Mouse (Mus musculus): ENCODE results near the gene Csf3r. TPM values are rescaled to one million over a fixed set of nuclear protein-coding genes. Genes with fewer than 3 reads are reported as not detected.
"Not testable (repeated sequence)": the region's sequence is repeated elsewhere in the genome, so short reads cannot be mapped to it uniquely, and the experiment has no call there.

The Csf3r gene
- total RNA-seq (2021): under 1 TPM; 0.84 to 0.91 TPM

DNA sequence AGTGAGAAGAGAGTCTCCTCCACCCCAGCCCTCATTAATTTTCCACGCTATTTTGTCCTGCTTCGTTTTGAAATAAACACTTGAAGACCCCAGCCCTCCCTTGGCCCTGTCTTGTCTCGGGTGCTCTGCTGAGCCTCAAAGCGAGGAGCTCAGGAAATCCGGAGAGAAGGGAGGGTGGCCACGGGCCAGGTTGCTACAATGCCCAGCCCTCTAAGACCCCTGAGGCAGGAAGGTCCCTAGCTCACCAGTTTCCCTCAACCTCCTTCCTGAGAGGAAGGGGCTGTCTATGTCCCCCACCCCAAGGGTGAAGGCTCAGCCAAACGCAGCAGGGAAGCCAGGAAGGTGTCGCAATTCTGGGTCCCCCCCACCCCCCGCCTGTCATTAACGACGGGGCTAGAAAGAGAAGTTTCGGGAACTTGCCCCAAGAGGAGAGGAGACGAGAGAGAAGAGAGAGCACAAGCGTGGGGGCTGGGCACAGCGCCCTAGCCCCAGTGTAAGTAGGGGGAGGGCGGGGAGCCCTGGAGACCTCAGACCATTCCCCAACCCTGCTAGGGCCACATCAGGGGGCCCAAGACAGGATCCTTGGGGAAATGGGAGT lies at the start of gene Csf3r:
Gene Csf3r, plus strand, starts transcription at position 248 of the 598 bp plus-strand sequence.
- DNase-seq (ENCODE audit: low spot score): no peak
- intact Hi-C loops (cut with DNase I): no loop called here

DNA sequence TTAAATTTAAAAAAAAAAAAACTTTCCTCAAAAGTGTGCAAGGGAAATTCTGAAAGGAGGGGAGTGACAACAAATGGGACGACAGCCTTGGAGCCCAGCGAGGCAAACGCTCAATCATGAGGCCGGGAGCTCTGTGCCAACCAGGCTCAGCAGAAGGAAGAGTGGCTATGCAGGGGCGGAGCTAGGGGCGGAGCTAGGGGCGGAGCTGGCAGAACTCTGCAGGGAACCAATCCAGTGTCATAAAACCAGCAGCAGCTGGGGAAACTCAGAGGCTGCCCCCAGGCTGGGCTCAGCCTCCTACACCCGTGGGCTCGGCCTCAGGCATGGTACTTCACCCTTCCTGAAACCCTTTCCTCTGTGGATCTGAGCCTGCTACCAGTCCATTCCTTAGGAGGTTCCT lies 46.6 kb upstream of the Csf3r start:
- DNase-seq (ENCODE audit: low spot score): no peak
- intact Hi-C loops (cut with DNase I): no loop called here

- no peak for DNase-seq (ENCODE audit: low spot score)
- intact Hi-C loops (cut with DNase I): no loop called here
Measured at GRCm38 (mm10) chr4:125983279-125983678, 41.1 kb upstream of the Csf3r start.

DNA sequence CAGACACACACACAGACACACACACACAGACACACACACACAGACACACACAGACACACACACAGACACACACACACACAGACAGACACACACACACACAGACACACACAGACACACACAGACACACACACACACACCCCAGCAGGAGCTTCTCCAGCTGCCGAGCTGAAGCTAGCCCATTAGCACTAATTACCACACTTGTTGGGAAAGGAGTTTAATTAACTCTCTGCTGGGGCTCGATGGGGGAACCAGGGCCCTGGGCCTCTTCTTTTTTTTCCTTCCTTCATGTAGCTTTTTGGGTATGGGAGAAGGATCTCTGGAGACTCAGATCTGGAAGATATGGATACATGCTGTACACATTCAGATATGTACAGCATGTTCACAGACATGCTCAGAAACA lies 38.6 kb upstream of the Csf3r start:
- DNase-seq (ENCODE audit: low spot score); intact Hi-C loops (cut with DNase I): not testable (repeated sequence)

DNA sequence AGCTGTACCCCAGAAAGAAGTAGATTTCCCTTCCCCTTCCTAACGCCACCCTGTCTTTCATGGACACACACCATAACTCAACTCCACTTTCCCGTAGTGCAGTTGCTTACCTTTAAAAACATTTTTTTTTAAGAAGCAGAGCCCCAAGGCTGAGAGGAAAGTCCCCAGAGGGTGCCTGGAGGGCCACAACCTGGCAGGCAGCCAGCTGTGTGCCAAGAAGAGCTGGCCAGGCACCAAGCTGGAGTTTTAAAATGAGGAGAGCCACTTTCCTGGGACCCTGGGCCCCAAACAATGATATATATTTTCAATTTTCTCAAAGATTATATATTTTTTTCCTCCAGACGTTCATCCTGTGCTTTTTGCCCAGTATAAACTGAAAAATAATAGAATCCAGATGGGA lies 37.3 kb upstream of the Csf3r start:
- intact Hi-C loops (cut with DNase I): no loop called here
- DNase-seq (ENCODE audit: low spot score): no peak

DNA sequence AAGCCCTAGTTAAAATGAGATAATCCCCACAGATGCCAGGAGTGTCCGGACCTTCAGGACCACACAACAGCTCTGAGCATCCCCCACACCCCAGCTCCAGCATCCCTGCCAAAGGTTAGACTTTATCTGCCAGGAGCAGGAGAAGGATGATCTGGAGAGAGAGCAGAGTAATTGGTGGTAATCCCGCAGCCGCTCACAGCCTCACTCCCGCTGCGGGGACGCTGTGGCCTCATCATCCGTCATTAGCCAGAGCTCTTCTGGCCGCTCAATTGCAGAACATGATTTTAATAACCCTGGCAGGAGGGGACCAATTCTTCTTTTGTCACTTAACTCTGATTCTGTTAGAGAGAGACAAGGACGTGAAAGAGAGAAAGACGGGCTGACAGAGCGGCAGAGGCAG lies 35.3 kb upstream of the Csf3r start:
- DNase-seq (ENCODE audit: low spot score): no peak
- intact Hi-C loops (cut with DNase I): no loop called here

- no peak for DNase-seq (ENCODE audit: low spot score)
- intact Hi-C loops (cut with DNase I): no loop called here
Measured at GRCm38 (mm10) chr4:125990143-125990542, 34.2 kb upstream of the Csf3r start.

- intact Hi-C loops (cut with DNase I): no loop called here
- DNase-seq (ENCODE audit: low spot score): no peak
Measured at GRCm38 (mm10) chr4:125992206-125992605, 32.1 kb upstream of the Csf3r start.

DNA sequence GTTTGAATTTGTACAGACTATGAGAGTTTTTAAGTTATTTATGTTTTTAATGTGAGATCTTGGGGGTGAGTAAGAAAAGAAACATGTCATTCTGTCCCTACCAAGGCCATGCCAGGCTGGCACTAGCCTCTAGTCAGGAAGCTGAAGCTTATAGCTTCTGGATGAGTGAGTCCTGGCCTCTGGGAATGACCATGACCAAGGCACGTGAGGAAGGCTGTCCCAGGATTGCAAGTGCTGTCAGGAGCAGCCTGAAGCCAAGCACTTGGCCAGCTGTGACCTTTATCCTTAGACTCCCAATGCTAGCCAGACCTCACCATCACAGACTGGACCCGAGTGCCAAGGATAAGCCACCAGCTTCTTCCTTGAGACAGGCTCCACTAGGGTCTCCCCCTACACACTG lies 31.4 kb upstream of the Csf3r start:
- no peak for DNase-seq (ENCODE audit: low spot score)
- intact Hi-C loops (cut with DNase I): no loop called here

DNA sequence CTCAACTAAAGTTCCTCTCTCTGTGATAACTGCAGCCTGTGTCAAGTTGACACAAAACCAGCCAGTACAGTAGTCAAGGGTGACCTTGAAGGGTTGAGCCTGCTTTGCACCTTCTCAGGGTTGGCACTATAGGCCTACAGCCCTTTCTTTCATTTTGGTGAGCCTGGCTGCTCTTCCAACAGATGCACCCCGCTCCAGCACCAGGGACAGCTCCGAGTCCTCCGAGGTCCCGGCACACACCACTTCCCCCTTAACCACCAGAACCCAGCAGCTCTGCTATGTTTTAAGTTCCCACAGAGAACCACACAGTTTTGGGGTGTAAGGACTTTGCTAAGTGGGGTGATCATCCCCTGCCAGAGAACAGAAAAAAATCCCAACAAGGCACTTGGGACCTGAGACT lies 27.8 kb upstream of the Csf3r start:
- intact Hi-C loops (cut with DNase I): no loop called here
- no peak for DNase-seq (ENCODE audit: low spot score)

GRCm38 (mm10) chr4:125997826-125998225 lies 26.5 kb upstream of the Csf3r start:
- intact Hi-C loops (cut with DNase I): no loop called here
- DNase-seq (ENCODE audit: low spot score): no peak

- DNase-seq (ENCODE audit: low spot score): no peak
- intact Hi-C loops (cut with DNase I): no loop called here
Measured at GRCm38 (mm10) chr4:126001311-126002199, 22.8 kb upstream of the Csf3r start.

DNA sequence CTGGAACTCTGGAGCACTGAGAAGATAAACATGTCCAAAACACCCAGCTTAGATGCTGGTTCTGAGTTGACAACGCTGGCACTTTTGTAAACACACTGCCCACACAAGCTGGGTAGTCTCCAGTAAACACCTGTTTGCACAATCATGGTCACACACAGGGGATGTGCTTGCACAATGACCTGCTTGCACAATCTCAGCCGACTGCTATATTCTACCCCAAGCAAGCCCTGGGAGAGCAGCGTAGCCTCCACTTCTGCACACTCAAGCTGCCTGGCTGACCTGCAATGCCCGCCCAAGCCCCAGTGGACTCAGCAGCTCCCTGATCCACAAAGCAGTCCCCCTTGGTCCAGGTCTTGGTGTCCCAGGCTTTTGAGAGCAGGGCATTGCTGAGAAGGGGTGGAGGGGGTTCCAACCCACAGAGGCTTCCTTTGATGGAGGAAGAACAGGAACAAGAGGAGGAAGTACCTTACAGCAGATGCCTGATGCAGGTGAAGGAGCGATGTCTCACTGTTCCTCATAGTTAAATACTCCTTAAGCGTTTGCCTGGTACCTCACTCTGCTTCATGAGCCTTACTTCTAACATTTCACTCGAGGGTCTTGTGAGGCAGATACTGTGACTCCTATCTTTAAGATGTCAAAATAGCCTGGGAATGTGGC lies 6.5 kb upstream of the Csf3r start:
- intact Hi-C loops (cut with DNase I): no loop called here
- no peak for DNase-seq (ENCODE audit: low spot score)

GRCm38 (mm10) chr4:126018966-126019538 lies 5.3 kb upstream of the Csf3r start:
- intact Hi-C loops (cut with DNase I): no loop called here
- DNase-seq (ENCODE audit: low spot score): no peak

DNA sequence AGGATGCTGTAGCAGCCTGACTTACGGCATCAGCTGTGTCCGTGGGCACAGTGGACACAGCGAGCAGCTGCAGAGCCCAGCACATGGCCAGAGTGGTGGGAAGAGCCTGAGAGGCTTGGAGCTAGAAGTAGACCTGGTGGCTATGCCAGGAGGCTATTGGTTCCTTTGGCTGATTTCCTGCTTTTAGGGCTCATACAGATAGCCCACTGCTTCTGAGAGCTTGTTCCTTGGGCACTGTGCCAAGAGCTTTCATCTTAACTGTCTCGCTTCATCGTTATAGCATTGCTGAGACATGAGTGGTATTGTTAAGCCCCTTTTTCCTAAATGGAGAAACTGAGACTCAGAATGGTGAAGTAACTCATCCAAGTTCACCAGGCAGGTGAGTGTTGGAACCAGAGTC lies 1.5 kb downstream of the Csf3r start:
- intact Hi-C loops (cut with DNase I): no loop called here
- no peak for DNase-seq (ENCODE audit: low spot score)

DNA sequence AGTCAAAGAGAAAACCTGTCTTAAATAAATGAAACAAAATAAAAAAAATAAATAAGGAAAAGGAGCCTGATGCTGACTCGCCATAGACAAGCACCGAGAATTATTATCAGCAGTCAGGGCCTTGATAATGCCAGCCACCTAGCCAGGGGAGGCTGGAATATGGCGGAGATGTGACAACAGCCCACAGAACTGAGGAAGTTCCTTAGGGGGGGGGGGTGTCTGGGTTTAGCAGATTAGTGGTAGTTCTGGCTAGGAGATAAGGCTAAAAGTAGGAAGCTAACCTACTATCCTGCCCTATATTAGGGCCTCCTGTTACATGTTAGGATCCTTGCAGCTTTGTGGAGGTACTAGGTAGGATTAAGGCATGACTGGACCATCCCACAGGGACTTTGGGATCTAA lies 3.6 kb downstream of the Csf3r start:
- DNase-seq (ENCODE audit: low spot score): no peak
- intact Hi-C loops (cut with DNase I): no loop called here

DNA sequence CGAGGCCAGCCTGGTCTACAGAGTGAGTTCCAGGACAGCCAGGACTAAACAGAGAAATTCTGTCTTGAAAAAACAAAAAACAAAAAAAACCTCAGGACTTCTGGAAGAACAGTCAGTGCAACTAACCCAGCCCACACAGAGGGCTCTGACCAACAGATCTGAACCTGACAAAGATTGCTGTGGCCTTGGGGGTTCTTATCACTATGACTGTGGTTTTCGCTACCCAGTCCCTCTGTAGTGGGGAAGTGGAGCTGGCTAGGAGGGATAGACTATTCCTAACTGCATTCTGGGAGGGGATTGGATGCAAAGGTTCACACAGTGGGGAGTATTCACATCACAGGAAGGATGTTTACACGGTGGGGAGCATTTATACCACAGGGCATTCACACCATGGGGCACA lies 4.7 kb downstream of the Csf3r start:
- intact Hi-C loops (cut with DNase I): no loop called here
- DNase-seq (ENCODE audit: low spot score): no peak

DNA sequence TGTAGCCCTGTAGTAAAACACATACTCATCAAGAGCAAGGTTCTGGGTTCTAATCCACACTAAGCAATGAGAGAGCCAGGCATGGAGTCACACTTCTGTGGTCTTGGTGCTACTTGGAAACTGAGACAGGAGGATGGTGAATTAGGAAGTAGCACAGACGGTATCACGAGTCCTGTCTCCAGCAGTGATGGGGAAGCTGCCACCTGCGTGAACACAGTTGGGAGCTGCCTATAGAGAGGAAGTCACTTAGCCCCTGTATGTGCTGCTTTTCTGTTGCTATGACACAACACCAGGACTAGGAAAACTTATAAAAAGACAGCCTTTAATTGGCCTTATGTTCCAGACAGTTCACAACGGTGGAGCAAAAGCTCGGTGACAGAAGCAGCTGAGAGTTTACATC lies 6.4 kb downstream of the Csf3r start:
- DNase-seq (ENCODE audit: low spot score): no peak
- intact Hi-C loops (cut with DNase I): no loop called here

DNA sequence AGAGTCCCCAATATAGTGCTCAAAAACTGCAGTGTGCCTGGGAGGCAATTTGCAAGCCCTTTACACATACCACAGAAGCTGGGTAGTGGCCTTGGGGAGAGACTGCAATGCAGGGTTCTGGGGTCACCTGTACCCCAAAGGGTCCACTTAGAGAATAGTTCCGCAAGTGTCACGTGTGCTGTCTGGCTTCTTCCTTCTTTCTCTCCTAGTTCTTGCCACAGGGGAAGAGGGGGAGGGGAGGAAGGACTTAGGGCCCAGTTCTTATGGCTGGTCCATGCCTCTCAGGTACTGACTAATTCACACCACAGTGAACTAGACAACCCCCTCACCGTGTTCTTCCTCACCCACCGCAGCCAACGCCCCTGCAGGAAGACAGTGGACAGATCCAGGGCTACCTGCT lies 11.1 kb downstream of the Csf3r start:
- DNase-seq (ENCODE audit: low spot score): no peak
- intact Hi-C loops (cut with DNase I): no loop called here

DNA sequence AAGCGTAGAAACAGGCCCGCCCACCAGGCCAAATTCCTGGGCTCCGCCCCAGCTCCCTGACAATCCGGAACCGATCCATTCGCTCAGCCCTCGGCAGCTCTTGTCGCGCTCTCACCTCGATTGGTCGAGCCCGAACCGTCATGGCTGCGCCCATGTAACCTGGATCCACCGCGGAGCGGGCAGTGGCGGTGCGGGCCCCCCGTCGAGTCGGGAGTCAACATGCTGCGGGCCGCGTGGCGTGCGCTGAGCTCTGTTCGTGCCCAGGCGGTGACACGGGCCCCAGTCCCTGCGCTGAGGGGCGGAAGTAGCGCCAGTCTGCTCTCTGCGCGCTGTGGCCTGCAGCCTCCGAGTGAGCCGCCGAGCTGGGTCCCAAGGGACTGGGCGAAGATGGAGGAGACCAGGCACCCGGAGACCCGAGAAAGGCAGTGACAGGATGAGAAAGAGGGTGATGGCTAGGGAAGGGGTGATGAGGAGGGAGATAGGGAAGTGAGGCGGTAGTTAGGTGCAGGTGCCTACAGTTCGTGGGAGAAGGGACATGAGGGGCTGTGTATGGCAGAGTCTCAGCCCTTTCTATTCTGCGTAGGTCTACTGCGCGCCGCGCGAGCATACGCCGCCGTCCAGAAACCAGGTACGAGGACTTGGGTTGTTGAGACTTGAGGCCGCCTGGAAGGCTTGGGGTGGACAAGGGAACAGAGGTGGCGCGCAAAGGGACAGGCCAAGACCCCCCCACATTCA lies 22.7 kb downstream of the Csf3r start, which contains the start of gene Mrps15:
Gene Mrps15, plus strand, starts transcription at position 75 of the 735 bp plus-strand sequence.
- peak; percentile 74 for DNase-seq (ENCODE audit: low spot score)
- intact Hi-C loops (cut with DNase I): no loop called here

Measured in heart, postnatal 25 days (tissue).